ENCODE assay signal across 19 mouse cellular contexts in genomic region chr1:72000741-72001140, GRCm38 (mm10).
"Had no signal": no experiment of that assay in that cellular context is flagged by ENCODE, and none has a peak within 500 bp of the region (broad histone marks: within the 10 kb centered on the region; RNA-seq: fewer than 3 reads in every experiment).

No protein-coding gene starts in this region.

- H3K4me2 ChIP-seq: kidney, embryonic 15.5 days; liver, embryonic 13.5 days; midbrain, embryonic 11.5 days had no signal

- H3K9ac ChIP-seq: kidney, embryonic 15.5 days; liver, embryonic 13.5 days had no signal

- H3K27me3 ChIP-seq: kidney, embryonic 15.5 days; liver, embryonic 13.5 days; megakaryocyte, embryonic 14.5 days had no signal

- H3K4me3 ChIP-seq: kidney, embryonic 15.5 days; left cerebral cortex, adult 2 months; liver, embryonic 13.5 days; megakaryocyte, embryonic 14.5 days had no signal

- H3K36me3 ChIP-seq: kidney, embryonic 15.5 days; liver, embryonic 13.5 days had no signal

- DNase-seq: kidney, adult 11 months; kidney, adult 8-10 months; kidney, postnatal 10 days; kidney, postnatal 36 days; liver, embryonic 13.5 days; lung, adult 2 months; lung, postnatal 14 days; lung, postnatal 4 days; midbrain, embryonic 14.5 days; right cerebral cortex, adult 18-20 months; right cerebral cortex, postnatal 14 days; right cerebral cortex, postnatal 4 days; thymus, adult 2 months; thymus, postnatal 25 days had no signal

- H3K4me1 ChIP-seq: megakaryocyte, embryonic 14.5 days had no signal

- H3K27ac ChIP-seq: left cerebral cortex, adult 2 months; liver, embryonic 13.5 days; stomach, postnatal 0 days had no signal

- H3K9me3 ChIP-seq: kidney, embryonic 15.5 days; liver, embryonic 13.5 days; megakaryocyte, embryonic 14.5 days had no signal
